Mouse (Mus musculus) ES-E14 (cell line): ENCODE data around the gene Hoxc10. TPM values are rescaled to one million over a fixed set of nuclear protein-coding genes. Genes with fewer than 3 reads are reported as not detected.
A peak's percentile ranks its signal among the peaks of the same experiment; 100 is the strongest.

Experiments used
- DNase-seq: peaks from one replicate; pipeline ENCODE4 v3.0.0-alpha.2; 2013; ENCODE audit warnings: low read depth, low spot score
- H3K27ac ChIP-seq: 2 replicates; pipeline ENCODE4 v1.5.1; 2012; ENCODE audit warnings: low read depth, mild to moderate bottlenecking, low read length, moderate library complexity, mixed read lengths; ENCODE audit not compliant: poor library complexity, insufficient read depth, severe bottlenecking
- H3K36me3 ChIP-seq: 2 replicates; pipeline ENCODE4 v1.6.1; 2012; ENCODE audit warnings: mild to moderate bottlenecking, low read length, moderate library complexity, mixed read lengths; ENCODE audit not compliant: control insufficient read depth, poor library complexity, insufficient read depth, severe bottlenecking
- H3K4me1 ChIP-seq, 2 experiments: fragments of 150-350 bp in 1 of 2; sonication (generic) in 1 of 2; 2 replicates each; pipeline ENCODE4 v1.6.1; 2012; ENCODE audit warnings: low read length in 2 of 2, mild to moderate bottlenecking in 1 of 2, mixed read lengths in 1 of 2; ENCODE audit not compliant: control insufficient read depth in 2 of 2, insufficient read depth in 2 of 2, poor library complexity in 1 of 2
- H3K4me3 ChIP-seq, 2 experiments: fragments of 150-350 bp in 1 of 2; sonication (generic) in 1 of 2; 2 replicates each; pipeline ENCODE4 v1.5.1; 2012; ENCODE audit warnings: low read length in 2 of 2, low read depth in 1 of 2, mild to moderate bottlenecking in 1 of 2, mixed read lengths in 1 of 2; ENCODE audit not compliant: insufficient read depth in 1 of 2, poor library complexity in 1 of 2, severe bottlenecking in 1 of 2
- H3K9ac ChIP-seq: 2 replicates; pipeline ENCODE4 v1.6.1; 2012; ENCODE audit warnings: low read depth, mild to moderate bottlenecking, low read length, mixed read lengths; ENCODE audit not compliant: poor library complexity, insufficient read depth, severe bottlenecking
- H3K9me3 ChIP-seq: fragments of 150-350 bp; sonication (generic); 2 replicates; pipeline ENCODE4 v1.6.1; 2012; ENCODE audit warnings: low read depth, mild to moderate bottlenecking, low read length; ENCODE audit not compliant: control insufficient read depth, insufficient read depth
- CHD2 ChIP-seq: IDR thresholded peaks from 2 replicates; pipeline ENCODE4 v1.6.1; 2014; ENCODE audit warnings: mild to moderate bottlenecking, low read depth, low read length, inconsistent platforms
- HCFC1 ChIP-seq: IDR thresholded peaks from 2 replicates; pipeline ENCODE4 v1.6.1; 2012; ENCODE audit warnings: low read length, inconsistent platforms, borderline replicate concordance; ENCODE audit not compliant: insufficient read depth
- MAFK ChIP-seq: IDR thresholded peaks from 2 replicates; pipeline ENCODE4 v1.6.1; 2014; ENCODE audit warnings: mild to moderate bottlenecking, low read depth, low read length, inconsistent platforms; ENCODE audit not compliant: insufficient read depth
- ZC3H11A ChIP-seq: IDR thresholded peaks from 2 replicates; pipeline ENCODE4 v1.6.1; 2012; ENCODE audit warnings: low read depth, mild to moderate bottlenecking, inconsistent platforms, low read length, borderline replicate concordance
- ZNF384 ChIP-seq: IDR thresholded peaks from 2 replicates; pipeline ENCODE4 v1.6.1; 2012; ENCODE audit warnings: low read depth, low read length, inconsistent platforms
- in situ Hi-C, 2 experiments: fragments of 600-800 bp; cut with MboI; formaldehyde crosslinking; loops; one replicate each; pipeline ENCODE4 v1.15.1; 2025; ENCODE audit warnings: low sequenced_read_pairs in 2 of 2, inconsistent platforms in 1 of 2; ENCODE audit not compliant: unreplicated experiment in 2 of 2
- total RNA-seq: library from RNA; depleted of rRNA; stranded (reverse); fragments of 300-350 nt; gene quantifications from 2 replicates; pipeline ENCODE4 v1.2.3, GENCODE M21; 2012

The Hoxc10 gene
- total RNA-seq, 1 experiment, result 0.58 TPM

DNA sequence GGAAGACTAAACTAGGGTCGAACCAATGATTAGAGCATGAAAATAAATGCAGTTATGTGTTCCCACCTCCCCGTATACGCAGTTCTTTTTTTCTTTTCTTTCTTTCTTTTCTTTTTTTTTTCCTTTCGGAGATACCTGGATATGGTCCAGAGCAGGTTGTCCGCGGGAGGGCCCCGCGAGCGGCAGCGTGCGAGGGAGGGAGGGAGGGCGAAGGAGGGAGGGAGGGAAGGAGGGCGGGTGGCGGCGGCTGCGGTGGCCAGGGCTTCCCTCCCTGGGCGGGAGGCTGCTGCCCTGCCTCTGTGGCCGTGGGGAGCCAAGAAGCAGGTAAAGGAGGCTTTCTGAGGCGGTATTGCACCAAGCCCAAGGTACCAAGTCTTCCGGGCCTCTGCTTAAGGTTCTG lies 9.6 kb downstream of the Hoxc10 start, which contains the start of gene Hoxc9:
Gene Hoxc9 (plus strand): TSS at position 269 of the 400 bp plus-strand sequence.
- peak within 1 kb of the TSS; percentile 2 to 20; a peak in 2 of 4 replicates for H3K4me3 ChIP-seq
- DNase-seq, result no peak
- TF ChIP-seq ZC3H11A (no peak), HCFC1 (0 out of 2 replicates have a peak, but pooled peaks have one; percentile 18)
- peaks cover 0 to 6% of the 10 kb centered on the region in 2 experiments; a peak in 1 of 4 replicates for H3K4me1 ChIP-seq
- in situ Hi-C loops, result loop anchor here in 1 of 2 experiments (25.0 kb wide), 1 partner anchor 336 kb away; the partner anchor contains the start of gene Gpr84
- H3K27ac ChIP-seq, result no peak within 1 kb of the TSS
- H3K9me3 ChIP-seq, result no peaks in the 10 kb centered on the region
- H3K36me3 ChIP-seq, result no peaks in the 10 kb centered on the region
- no peak within 1 kb of the TSS for H3K9ac ChIP-seq

GRCm38 (mm10) chr15:102976631-102977422 lies 10.2 kb downstream of the Hoxc10 start:
- H3K4me3 ChIP-seq, result peak overlapping the region; percentile 2 to 18; a peak in 2 of 4 replicates

DNA sequence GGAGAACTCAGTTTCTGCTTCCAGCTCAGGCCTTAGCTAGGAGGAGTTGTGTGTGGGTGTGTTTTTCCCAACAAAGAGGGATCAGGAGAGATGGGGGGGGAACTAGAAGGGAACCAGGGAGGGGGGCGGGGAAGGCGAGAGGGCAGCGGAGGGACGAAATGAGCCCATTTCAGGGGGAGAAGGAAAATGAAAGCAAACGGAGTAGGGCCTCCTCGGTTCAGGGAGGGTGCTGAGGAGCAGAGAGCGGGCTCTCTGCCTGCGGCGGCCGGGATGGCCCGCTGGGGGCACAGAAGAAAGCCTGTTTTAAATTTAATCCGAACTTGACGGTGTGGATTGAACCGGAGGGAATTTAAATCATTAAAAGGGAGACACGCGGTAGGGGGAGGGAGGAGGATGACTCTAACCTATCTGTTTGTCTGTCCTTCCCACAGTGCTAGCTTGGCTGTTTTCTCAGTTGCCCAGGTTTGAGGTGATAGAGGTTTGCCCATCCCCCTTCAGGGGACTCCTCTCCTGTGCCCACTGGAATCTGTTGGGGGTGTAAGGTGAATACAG lies 10.9 kb downstream of the Hoxc10 start:
- in situ Hi-C loops, result loop anchor here in 1 of 2 experiments (25.0 kb wide), 1 partner anchor 335 kb away; the partner anchor contains the start of gene Gpr84
- Histone ChIP-seq H3K27ac (no peak overlapping the region), H3K36me3 (no peaks in the 10 kb centered on the region), H3K9ac (no peak overlapping the region), H3K9me3 (no peaks in the 10 kb centered on the region), H3K4me3 (peak overlapping the region in 1 of 2 experiments; percentile 18; a peak in 1 of 4 replicates), H3K4me1 (peaks cover 0 to 6% of the 10 kb centered on the region in 2 experiments; a peak in 1 of 4 replicates)
- TF ChIP-seq MAFK (no peak), CHD2 (no peak), HCFC1 (no peak), ZNF384 (no peak), ZC3H11A (no peak)
- DNase-seq, result no peak

More at GRCm38 (mm10) chr15:102976631-102977422, 10.2 kb downstream of the Hoxc10 start:
- no peaks in the 10 kb centered on the region for H3K36me3 ChIP-seq
- H3K4me1 ChIP-seq, result peaks cover 0 to 6% of the 10 kb centered on the region in 2 experiments; a peak in 1 of 4 replicates
- no peaks in the 10 kb centered on the region for H3K9me3 ChIP-seq
- TF ChIP-seq MAFK (no peak), ZNF384 (no peak), ZC3H11A (no peak)
- no peak overlapping the region for H3K9ac ChIP-seq
- in situ Hi-C loops, result loop anchor here in 1 of 2 experiments (25.0 kb wide), 1 partner anchor 335 kb away; the partner anchor contains the start of gene Gpr84
- DNase-seq, result no peak
- no peak overlapping the region for H3K27ac ChIP-seq

DNA sequence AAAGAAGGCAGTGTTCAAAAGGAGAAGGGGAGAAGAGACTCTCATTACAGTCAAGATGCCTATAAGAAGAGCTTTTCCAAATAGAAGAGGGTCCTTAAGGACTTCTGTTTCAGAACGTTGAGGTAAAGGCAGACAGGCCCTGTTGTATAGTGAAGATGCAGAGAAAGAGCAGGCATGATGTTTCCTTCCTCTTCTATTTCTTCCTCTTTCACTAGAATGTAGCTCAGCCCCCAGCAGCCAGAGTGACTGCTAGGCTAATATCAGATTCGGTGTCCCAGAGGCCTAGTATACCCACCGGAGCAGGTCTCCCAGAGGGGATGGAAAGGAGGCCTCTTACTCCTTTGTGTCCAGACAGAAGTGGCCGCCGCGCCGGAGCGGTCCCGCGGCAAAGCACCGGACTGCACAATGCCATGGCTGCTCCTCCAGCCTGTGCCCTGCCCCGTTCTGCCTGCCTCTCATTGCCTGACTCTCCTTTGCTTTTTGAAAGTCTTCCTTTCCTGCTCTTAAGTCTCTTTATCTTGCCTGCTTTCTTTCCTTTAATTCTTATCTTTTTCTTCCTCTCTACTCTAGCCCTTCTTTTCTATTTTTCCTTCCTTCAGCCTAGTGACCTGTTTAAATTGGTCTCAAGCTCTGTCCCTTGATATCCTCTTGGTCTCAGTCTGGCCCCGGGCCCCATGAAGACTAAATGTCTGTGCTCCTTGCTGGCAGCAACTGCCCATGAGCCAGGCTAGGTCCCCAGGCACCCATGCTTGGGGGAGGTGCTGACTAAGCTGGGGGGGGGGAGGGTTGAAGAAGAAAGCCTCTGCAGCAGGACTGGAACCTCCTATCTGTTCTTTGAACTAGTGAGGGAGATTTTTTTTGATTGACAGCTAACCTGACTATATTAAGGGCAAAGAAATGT lies 12.3 kb downstream of the Hoxc10 start:
- Histone ChIP-seq H3K36me3 (no peaks in the 10 kb centered on the region), H3K9me3 (no peaks in the 10 kb centered on the region), H3K4me1 (peaks cover 0 to 6% of the 10 kb centered on the region in 2 experiments; a peak in 1 of 4 replicates), H3K27ac (no peak overlapping the region), H3K9ac (no peak overlapping the region), H3K4me3 (no peak overlapping the region)
- no peak for DNase-seq
- TF ChIP-seq ZC3H11A (no peak), HCFC1 (no peak), ZNF384 (no peak), CHD2 (no peak), MAFK (no peak)
- in situ Hi-C loops, result loop anchor here in 1 of 2 experiments (25.0 kb wide), 1 partner anchor 333 kb away; the partner anchor contains the start of gene Gpr84
